Mouse (Mus musculus): ENCODE data around the gene Gm14403. TPM values are rescaled to one million over a fixed set of nuclear protein-coding genes. Genes with fewer than 3 reads are reported as not detected.

The Gm14403 gene
- total RNA-seq (2023), result 3.9 TPM

DNA sequence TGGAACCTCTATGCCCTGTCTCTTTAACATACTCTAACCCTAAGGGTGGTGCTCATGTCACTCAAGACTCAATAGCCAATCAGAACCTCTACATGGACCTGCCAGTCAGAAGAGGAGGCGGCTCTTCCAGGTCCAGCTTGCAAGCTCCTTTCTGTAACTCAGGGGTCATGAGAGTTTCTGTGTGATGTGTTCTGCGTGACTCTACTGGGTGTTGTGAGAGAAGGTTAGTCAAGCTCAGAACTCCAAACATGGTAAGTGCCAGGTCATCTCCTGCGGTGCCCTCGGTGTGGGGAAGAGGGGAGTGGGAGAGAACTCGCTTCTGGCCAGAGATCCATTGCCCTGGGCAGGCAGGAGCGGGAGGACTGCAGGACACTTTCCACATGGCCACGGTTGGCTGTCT lies at the start of gene Gm14403:
Gene Gm14403, plus strand, starts transcription at position 149 of the 400 bp plus-strand sequence.

GRCm38 (mm10) chr2:177464676-177465075 lies 33.3 kb upstream of the Gm14403 start, which contains the start of gene Zfp970:
TSS of gene Zfp970 (plus strand) at chr2:177464733.

Other genes with a start within 250 kb of the Gm14403 start
- not detected for gene Gm14409, start 231.2 kb upstream of the Gm14403 start, total RNA-seq (2023)
- not detected for gene Gm14412, start 173.9 kb upstream of the Gm14403 start, total RNA-seq (2023)
- 7.7 TPM for gene Gm14418, start 99.9 kb upstream of the Gm14403 start, total RNA-seq (2023)
- 8.0 TPM for gene Zfp970, start 33.5 kb upstream of the Gm14403 start, total RNA-seq (2023)
- not detected for gene Gm14406, start 80.0 kb downstream of the Gm14403 start, total RNA-seq (2023)